Mouse (Mus musculus): ENCODE measurements around the gene Tom1l2.

Gene Tom1l2

DNA sequence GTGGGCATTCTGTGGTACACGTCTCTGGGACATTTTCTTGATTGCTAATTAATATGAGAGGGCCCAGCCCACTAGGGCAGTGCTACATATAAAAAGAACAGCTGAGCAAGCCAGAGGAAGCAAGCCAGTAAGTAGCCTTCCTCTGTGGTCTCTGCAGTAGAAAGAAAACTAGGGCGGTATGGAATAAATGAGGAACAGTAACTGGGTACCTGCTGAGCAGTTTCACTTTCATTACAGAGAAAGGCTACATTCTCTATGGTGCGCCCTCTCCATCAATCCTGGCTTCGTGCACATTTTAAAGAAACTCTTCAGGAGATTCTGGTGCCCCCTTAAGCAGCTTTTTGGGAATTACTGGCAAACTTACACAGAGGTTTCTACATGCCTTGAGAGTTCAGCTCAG lies 47.1 kb downstream of the Tom1l2 start:
- no peak for DNase-seq (ENCODE audit: low read depth, low spot score)

DNA sequence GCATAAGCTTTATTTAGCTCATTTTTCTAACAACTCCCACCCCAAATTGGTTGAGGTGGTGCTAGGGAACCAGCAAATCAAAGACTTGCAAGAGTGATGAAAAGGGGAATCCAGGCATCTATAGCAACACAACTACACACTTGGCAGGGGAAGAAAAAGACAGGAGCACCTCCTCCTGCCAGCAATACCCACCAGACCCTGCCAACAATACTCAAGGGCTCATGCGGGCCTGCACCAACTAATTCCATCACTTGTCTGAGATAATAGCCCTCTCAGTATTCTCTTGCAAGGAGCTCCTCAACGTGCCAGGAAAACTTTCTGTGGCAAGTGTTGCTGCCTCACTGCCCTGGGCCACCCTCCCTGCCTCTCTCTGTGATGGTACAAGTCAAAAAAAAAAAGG lies 49.2 kb downstream of the Tom1l2 start:
- DNase-seq (ENCODE audit: low read depth, low spot score): no peak

DNA sequence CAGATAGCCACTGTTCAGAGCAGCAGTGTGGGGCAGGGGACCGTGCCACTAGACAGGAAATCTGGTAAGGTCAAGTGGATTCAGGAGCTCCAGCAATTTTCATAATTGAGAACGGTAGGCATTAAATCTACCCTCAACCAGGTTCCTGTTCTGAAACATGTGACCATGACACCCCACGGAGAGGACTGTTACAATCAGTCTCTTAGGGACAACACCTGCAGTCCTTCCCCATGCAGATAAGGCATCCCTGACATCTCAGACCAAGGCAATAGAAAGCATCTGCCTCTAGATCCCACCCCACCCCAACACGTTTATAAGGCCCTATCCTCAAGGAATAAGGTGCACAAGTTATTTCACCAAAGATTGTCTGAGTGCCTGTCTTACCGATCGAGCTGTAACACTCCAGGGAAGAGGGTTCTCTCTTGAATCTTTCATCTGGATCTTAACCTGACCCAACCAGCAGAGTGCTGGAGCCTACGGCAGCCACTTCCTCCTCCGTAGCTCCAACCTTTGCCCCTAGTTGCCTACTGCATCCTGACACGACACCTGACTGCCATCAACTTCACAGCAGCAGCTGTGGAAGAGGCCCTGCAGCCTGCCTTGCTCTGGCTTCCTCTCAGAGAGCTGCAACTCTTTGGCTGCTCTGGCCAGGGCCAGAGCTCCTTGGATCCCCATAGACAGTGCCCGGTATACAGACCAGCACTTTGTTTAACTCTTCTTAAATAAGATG lies 50.2 kb downstream of the Tom1l2 start:
- DNase-seq (ENCODE audit: low read depth, low spot score): no peak

DNA sequence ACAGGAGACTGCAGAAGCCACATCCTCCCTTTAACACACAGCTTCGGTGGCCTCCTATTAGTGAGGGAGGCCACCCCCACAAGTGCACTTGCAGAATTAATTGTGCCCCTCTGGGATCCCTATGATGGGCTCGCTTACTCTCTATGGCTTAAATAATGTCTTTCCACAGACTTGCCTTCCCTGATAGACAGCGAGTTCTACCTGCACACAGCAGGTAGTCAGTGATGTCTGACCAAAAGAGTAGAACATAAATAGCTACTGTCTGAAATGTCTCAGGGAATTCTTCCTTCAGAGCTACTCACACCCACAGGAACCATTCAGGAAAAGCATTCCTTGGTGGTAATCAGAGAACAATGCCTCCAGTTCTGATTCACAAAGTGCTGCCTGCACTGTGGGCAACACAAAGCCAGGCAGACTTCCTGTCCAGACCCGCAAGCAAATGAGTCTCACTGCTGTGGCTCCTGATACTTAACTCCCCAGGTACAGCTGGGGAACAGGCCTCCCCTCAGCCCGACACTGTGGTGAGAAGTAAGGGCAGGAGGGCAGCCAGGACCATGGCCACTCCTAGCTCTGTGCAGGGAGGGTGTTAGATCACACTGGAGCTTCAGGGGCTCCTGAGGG lies 51.0 kb downstream of the Tom1l2 start:
- DNase-seq (ENCODE audit: low read depth, low spot score): peak; percentile 21

DNA sequence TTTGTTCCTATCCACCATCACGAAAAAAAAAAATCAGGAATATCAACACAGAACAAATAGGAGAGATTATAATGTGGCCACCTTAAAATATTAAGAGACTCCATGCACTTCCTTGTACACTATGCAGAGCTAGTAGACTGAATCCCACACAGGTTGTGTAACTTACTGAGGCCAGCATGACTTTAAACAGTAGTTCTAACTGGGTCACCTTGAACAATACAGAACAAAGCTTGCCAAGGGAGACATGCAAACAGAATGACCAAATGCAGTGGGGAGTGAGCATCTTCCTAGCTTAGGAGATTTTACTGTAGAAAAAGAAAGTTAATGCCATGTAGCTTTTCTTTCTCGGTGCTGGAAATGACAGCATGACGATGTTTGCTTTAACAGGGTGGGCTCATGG lies 52.4 kb downstream of the Tom1l2 start:
- DNase-seq (ENCODE audit: low read depth, low spot score): no peak

DNA sequence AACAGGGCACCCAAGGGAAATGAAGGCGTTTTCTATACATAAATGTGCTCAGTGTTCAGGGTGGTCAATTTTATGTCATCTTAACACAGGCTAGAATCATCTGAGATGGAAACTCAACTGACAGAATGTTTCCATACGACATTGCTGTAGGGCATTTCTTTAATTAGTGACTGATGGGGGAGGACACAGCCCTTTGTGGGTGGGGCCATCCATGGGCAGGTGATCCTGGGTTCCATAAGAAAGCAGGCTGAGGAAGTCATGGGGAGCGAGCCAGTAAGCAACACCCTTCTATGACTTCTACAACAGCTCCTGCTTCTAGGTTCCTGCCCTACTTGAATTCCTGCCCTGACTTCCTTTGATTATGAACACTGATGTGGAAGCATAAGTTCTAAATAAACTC lies 54.9 kb downstream of the Tom1l2 start:
- DNase-seq (ENCODE audit: low read depth, low spot score): no peak

DNA sequence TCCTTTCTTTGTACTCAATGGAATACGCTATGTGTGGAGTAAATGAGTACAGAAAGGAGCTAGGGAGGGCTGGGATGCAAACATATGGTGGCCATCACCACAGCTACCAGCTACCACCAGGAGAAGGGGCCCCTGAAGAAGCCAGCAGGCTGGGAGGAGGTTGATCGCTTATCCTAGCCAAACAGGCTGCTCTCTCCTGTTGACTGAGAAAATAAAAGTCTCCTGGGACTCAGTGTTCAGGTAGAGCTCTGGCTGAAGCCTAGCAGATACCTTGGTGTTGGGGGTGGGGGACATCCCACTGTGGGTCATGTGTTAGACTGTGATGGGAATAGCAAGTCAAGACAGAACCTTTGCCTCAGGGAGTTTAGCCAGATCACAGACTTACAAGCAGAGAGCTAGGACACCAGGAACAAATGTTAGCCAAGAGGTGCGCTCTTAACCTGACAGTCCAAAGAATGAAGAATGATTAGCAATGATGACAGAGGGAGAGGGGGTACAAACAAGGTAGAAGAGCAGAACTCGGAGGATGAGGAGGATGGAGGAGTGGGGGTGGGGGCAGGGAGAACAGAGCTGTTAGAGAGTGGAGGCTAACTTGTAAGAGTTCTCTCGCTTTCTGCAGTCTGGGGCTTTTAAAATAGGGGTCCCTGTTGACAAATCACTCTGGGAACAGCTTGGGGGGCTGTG lies 57.9 kb downstream of the Tom1l2 start:
- peak; percentile 24 for DNase-seq (ENCODE audit: low read depth, low spot score)

DNA sequence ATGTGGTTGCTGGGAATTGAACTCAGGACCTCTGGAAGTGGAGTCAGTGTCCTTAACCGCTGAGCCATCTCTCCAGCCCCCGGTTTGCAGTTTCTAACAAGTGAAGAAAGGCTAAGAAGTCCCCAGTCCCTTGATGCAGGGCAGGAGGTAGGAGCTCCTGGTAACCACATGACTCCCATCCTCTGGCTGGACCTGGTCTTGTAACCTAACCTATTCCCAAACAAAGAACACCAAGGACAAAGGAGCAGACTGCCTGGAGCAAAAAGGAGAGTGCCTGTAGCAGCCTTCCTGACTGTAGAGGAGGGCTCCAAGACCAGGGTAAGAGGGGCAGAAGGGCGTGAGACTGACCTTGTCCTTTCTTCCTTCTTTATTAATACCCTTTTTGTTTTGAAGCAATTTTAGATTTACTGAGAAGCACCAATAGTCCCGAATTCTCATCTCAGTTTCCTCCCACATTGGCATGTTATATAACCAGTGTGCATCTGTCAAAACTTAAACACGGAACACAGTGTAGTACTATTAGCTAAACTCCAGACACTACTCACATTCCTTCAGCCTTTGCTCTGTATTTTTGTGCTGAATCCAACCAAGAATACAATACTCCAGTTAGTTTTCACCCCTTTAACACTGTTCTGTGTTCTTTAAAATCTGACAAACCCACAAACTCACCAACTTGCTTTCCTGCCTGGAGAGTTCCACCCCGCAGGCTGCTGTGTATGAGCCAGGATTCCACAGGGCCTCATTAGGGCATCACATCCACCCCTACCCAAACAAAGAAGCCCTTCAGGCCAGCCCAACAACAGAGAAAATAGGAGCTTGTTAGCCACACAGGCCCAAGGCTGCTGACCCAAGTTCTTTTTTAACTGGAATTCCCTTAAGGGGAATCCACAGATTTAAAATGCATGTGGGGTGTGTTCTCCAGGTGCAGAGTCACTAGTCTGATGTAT lies 58.7 kb downstream of the Tom1l2 start:
- DNase-seq (ENCODE audit: low read depth, low spot score): peak; percentile 57

DNA sequence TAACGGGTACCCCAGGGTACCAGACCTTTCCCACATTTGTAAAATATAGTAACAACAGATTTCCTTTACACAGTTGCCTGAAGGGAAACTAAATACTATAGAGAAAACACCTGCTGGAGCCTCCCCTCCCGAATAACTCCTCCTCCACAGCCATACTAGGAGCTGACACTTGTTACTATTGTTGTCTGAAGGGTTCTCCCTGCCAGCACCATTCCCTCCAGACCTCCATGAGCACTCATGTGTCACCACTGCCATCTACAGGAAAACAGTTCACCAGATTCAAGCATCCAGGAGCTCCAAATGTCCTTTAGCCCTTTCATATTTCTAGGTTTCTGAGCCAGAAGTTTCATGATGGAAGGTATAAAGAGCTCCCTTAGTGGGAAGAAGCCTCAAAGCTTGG lies 60.0 kb downstream of the Tom1l2 start:
- DNase-seq (ENCODE audit: low read depth, low spot score): peak; percentile 67

DNA sequence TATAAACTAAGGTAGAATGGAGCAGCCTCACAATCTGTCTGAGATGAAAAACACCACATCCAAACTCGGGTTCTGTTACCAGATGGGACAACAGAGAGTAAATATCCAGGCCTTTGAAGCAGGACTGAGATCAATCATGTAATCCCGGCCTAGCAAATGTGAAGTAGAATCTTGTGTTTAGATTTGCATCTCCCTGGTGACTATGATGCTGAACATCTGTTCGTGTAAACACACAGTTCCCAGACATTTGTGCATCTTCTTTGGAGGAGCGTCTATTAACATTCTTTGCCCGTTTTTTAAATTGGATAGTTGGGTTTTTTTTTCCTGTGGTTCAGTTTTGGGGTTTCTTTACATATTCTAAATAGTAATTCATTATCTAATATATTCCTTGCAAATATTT lies 63.7 kb downstream of the Tom1l2 start:
- DNase-seq (ENCODE audit: low read depth, low spot score): no peak

DNA sequence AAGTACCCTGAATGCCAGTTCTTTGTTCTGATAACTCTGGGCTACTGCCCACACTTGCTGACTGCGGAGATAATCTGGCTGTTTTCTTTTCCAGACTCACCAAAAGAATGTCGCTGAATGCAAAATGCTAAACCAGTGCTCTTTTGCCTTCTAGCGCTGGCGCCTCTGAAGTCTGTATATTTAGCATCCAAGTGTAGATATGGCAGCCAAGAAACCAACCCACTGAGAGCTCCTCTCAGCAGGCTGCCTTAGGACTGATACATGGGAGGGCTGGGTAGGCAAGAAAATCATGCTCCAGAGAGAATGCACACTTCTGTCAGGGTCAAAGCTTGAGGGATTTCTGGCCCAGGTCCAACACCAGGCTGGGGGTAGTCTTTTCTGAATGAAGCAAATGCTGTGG lies 66.4 kb downstream of the Tom1l2 start:
- no peak for DNase-seq (ENCODE audit: low read depth, low spot score)

DNA sequence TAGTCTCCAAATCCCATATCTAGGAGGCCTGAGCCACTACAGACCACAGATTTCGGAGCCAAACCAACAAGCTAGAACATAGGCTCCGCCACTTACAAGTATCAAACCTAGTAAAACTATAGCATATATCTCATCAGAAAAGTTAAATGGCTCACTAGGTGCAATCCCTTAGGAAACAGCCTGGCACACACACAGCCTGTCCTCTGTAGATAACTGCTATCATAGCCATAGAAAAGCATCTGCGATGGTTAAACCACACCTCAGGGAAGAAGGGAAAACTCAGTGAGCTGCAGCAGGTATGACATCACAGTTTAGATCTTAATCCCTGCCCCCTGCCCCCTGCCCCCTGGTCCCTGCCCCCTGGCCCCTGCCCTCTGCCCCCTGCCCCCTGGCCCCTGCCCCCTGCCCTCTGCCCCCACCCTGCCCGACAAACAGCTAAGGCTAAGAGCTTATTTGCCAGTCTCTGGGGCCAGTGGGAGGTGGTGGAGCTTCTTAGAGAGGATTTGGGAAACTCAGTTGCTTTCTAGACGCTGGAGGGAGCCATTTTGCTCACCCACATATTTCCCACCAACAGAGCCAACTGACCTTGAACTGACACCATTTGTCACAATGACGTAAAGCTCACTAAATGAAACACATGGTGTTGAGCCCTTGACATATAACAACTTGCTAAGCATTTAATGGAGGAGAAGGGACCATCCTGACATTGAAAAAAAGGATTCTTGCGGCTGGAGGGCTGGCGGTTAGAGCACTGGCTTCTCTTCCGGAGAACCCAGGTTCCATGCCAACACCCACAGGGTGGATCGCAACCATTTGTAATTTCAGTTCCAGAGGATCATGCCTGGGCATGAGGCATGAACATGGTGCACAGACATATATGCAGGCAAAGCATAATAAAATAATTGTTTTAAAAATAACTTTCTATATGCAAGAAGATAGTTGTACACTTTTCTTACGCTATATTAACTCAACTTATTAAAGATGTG lies 72.0 kb downstream of the Tom1l2 start:
- peak; percentile 28 for DNase-seq (ENCODE audit: low read depth, low spot score)

DNA sequence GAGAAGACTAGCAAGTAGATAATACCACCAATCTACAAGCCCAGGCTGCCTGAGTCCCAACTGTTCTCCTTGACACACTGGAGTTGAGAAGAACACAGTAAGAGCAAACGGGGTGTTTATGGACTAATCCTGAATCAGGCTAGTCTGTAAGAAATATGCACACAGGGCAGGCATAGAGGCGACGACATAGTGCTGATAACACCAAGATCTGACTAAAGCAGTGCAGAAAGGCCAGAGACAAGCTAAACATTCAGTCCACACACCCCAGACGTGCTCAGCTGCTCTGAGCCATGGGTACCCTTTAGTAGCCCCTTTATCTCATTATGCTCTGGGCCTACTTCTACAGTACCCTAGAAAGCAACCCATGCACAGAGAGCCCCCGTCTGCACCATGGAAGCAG lies 73.2 kb downstream of the Tom1l2 start:
- DNase-seq (ENCODE audit: low read depth, low spot score): no peak

DNA sequence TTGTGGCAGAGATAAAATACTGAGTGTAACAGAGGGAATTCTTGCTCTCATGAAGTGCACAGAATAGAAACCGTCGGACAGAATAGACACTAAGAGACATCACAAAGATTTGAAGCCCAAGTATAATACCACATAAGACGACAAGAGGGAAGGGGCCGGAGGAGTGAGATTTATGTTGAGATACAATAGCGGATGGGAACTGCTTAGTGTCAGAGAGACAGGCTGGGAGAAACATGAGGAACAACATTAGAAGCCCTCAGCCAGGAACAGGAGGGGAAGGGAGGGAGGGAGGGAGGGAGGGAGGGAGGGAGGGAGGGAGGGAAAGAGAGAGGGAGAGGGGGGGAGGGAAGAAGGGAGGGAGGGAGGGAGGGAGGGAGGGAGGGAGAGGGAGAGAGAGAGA lies 74.9 kb downstream of the Tom1l2 start:
- DNase-seq (ENCODE audit: low read depth, low spot score): no peak

DNA sequence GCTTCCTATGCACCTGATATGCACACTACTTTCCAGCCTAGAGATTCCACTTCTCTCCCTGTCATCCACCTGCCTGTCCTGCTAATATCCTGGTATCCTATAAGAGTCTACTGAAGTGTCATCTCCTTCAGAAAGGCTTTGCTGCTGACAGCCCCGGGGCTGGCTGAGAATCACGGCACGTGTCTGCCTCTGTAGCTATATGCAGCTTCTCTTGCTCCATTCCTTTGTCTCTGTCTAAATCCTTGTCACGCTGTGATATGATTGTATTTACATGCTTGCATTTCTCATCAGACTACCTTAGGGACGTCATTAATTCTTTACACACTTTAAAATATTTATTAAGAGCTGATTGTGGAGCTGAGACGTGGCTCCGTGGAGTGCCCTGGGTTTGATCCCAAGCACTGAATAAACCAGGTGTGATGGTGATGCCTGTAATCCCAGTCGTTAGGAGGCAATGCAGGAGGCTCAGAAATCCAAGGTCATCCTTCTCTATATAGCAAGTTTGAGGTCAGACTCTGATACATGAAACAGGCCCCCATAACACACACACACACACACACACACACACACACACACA lies 75.5 kb downstream of the Tom1l2 start:
- no peak for DNase-seq (ENCODE audit: low read depth, low spot score)

DNA sequence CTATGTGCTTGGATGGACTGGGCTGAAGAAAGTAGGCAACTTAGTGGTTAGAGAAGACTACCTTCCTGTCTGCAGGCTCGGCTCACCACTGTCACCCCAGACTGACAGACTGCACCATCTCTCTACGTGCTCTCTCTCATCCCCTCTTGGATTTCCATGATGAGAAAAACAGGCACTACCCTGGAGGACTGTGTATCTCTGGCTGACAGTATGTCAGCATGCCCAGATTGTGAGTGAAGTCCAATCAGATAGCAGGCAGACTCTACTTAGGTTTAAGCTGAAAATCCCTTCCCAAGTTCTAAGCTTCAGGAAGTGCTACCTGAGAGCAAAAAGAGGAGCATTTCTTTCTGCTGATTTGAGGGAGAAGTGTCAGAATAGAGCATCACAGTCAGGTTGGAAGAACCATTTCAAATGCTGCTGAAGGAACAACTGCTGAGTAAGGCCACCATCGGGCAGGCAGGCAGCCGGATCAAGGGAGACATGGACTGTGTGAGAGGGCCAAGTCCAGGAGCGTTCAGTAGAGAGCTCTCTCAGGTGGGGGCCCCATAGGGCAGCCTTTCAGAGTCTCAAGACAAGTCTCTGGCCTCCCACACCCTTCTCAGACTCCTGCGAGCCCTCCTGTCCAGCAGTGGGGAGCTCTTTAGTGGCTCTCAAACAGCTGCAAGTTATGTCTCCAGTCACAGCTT lies 76.2 kb downstream of the Tom1l2 start:
- DNase-seq (ENCODE audit: low read depth, low spot score): no peak

DNA sequence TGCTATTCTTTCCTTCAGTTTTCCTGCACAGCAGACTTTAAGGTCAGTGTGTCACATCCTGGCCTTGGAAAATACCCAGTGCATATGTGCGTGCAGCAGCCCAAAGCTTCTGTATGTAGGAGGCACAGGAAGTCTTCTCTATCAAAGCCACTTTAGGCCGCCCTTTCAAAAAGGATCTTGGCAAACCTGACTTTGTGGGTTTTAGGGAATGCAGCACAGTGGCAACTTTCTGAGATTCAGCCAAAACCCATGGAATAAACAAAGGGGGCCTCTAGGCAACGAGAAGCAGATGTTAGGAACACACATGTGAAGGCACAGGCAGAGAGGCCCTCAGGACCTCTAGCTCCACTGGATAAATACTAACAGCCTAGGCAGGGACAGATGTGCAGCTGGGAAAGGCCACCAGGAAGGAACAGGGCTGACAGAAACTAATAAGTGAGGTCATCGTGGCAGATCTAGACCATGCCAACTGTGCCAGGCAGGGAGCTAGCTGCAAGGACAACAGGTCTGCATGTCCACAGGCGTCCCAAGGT lies 79.4 kb downstream of the Tom1l2 start:
- DNase-seq (ENCODE audit: low read depth, low spot score): no peak

DNA sequence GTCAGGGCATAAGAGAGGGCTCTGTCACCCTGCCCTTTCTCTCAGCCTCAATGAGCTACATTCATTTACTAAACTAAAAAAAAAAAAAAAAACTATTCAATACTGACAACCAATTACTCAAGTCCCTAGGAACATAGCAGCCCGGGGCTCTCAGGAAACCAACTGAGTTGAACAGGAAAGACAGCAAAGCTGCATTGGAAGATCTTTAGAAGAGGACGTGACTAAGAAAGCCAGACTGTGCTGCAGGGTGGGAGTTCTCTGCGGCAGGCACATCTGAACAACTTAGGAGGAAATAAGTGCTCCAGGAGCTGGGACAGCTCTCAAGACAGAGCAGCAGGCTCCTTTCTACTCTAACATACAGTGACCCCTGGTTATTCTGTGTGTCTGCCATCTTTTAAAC lies 84.1 kb downstream of the Tom1l2 start:
- DNase-seq (ENCODE audit: low read depth, low spot score): no peak

DNA sequence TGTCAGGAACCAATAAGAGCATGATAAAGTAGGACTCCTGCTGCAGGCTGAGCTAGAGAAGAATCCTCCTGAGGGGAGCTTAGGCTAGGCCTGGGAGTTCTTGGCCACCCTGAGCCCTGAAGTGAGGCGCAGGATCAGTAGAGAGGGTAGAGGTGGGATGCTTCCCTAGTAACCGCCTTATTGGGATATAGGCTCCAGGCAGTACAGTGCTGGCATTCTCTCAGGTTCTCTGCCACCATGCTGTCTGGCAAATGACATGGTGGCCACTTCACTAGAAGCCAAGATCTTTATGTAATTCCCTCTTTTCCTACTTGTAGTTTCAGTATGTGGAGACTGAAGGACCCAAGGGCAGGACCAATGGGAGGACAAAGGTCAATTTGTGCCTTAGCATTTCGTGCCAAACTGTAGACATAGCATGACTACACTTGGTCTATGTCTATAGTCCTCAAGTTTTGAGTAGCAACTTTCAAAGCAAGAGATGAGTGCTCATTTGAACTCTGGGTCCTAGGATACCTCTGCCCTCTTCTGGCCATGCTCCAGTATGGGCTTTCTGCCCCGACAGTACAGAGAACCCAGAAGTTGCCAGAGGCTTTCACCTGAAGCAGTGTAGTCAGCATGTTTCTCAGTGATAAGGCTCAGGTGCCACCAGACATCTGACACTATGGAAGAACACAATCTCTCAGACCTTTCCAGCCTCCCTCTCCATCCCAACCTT lies 87.3 kb downstream of the Tom1l2 start:
- DNase-seq (ENCODE audit: low read depth, low spot score): no peak
